Mouse (Mus musculus) stomach, postnatal 0 days (tissue): ENCODE results near the gene Ndufaf8.

Experiments used
- CTCF ChIP-seq: IDR thresholded peaks from 2 replicates; pipeline ENCODE4 v1.5.1; 2016; ENCODE audit warnings: antibody characterized with exemption, low read depth, mild to moderate bottlenecking, moderate library complexity
- EP300 ChIP-seq: optimal IDR thresholded peaks from 2 replicates; pipeline ENCODE3; 2016; ENCODE audit warnings: antibody characterized with exemption

GRCm38 (mm10) chr11:120134847-120135530, 36.3 kb downstream of the Ndufaf8 start:
- no peak for TF ChIP-seq CTCF
- no peak for TF ChIP-seq EP300
